Mouse (Mus musculus) cortical plate, adult 2 months (tissue): ENCODE data around the gene Klhl18. TPM values are rescaled to one million over a fixed set of nuclear protein-coding genes. Genes with fewer than 3 reads are reported as not detected.
A peak's percentile ranks its signal among the peaks of the same experiment; 100 is the strongest.
"Not testable (repeated sequence)": the region's sequence is repeated elsewhere in the genome, so short reads cannot be mapped to it uniquely, and the experiment has no call there.

Experiments
- H3K27ac ChIP-seq: fragments of 200-500 bp; 2 replicates; pipeline ENCODE4 v1.5.1; 2012; ENCODE audit warnings: low read length, control low read depth, inconsistent platforms; ENCODE audit not compliant: insufficient read depth
- H3K4me1 ChIP-seq: fragments of 200-500 bp; 2 replicates; pipeline ENCODE4 v1.6.1; 2011; ENCODE audit warnings: low read length; ENCODE audit not compliant: control insufficient read depth, insufficient read depth
- H3K4me3 ChIP-seq: fragments of 200-500 bp; 2 replicates; pipeline ENCODE4 v1.5.1; 2011; ENCODE audit warnings: mild to moderate bottlenecking, low read length, control low read depth; ENCODE audit not compliant: insufficient read depth
- CTCF ChIP-seq: fragments of 200-500 bp; IDR thresholded peaks from 2 replicates; pipeline ENCODE4 v1.5.1; 2011; ENCODE audit warnings: mild to moderate bottlenecking, control low read depth, low read length; ENCODE audit not compliant: insufficient read depth; ENCODE audit errors: extremely low read depth
- POLR2A ChIP-seq: fragments of 200-500 bp; IDR thresholded peaks from 2 replicates; pipeline ENCODE4 v1.6.1; 2011; ENCODE audit warnings: mild to moderate bottlenecking, low read length, control low read depth; ENCODE audit not compliant: insufficient read depth; ENCODE audit errors: extremely low read depth
- polyA plus RNA-seq: library from polyadenylated mRNA; depleted of rRNA; stranded (reverse); fragments of >200 nt; gene quantifications from 2 replicates; pipeline ENCODE4 v1.2.3, GENCODE M21; 2012

Gene Klhl18
- polyA plus RNA-seq, 1 experiment, result 28.8 TPM

DNA sequence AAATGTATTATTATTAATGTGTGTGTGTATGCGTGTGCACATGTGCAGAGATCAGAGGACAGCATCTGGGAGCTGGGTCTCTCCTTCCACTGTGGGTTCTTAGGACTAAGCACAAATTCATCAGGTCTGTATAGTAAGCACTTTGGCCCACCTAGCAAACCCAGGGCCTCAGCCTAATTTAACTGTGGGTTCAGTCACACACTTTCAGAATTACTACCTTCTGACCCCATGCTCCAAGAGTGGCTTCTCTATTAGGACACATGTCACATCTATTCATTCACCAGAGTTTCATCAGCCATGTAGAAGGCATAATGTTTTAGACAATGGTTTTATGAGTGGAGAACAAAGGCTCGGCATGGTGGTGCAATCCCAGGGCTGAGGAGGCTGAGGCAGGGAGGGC, 43.4 kb downstream of the Klhl18 start:
- Histone ChIP-seq H3K4me3 (no peak overlapping the region), H3K4me1 (peaks cover 3% of the 10 kb centered on the region; the same call in 1 of the 2 replicates), H3K27ac (no peak overlapping the region)
- TF ChIP-seq CTCF (no peak), POLR2A (no peak)

GRCm38 (mm10) chr9:110431241-110431640, 45.3 kb downstream of the Klhl18 start:
- no peak for TF ChIP-seq POLR2A
- TF ChIP-seq CTCF, result no peak
- Histone ChIP-seq H3K4me3 (no peak overlapping the region), H3K27ac (no peak overlapping the region), H3K4me1 (peaks cover 3% of the 10 kb centered on the region; the same call in 1 of the 2 replicates)

GRCm38 (mm10) chr9:110419511-110420112, 56.9 kb downstream of the Klhl18 start, which contains the start of gene Ngp:
Gene Ngp (plus strand): TSS chr9:110419747.
- H3K27ac ChIP-seq, result no peak within 1 kb of the TSS

DNA sequence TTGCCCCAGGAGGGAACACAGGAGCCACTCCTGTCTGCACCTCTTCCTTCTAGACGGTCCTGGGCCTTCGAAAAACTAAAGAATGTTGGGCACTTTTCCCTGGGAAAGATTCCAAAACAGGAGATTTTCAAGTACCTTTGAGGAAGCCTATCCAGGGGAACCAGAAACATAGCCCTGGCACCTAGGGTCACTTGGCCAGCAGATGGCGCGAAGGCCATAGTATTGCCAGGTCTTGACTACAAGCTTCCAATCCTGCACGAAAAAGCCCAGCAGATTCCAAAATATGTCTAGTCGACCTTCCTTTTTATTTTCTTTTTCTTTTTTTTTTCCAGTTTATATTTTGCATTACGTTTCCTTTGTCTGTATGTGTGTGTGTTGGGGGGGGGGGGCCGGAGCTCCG, 62.7 kb downstream of the Klhl18 start:
- Histone ChIP-seq H3K4me1 (no peaks in the 10 kb centered on the region), H3K4me3 (no peak overlapping the region), H3K27ac (no peak overlapping the region)
- TF ChIP-seq POLR2A (no peak), CTCF (peak; percentile 46)

More at GRCm38 (mm10) chr9:110419511-110420112, 56.9 kb downstream of the Klhl18 start, which contains the start of gene Ngp:
- Histone ChIP-seq H3K4me1 (no peaks in the 10 kb centered on the region), H3K4me3 (no peak within 1 kb of the TSS)
- TF ChIP-seq CTCF, result no peak
- no peak for TF ChIP-seq POLR2A

- TF ChIP-seq CTCF (no peak), POLR2A (no peak)
- Histone ChIP-seq H3K4me1 (no peaks in the 10 kb centered on the region), H3K4me3 (no peak overlapping the region), H3K27ac (no peak overlapping the region)
Observed at GRCm38 (mm10) chr9:110412926-110413325, 63.6 kb downstream of the Klhl18 start.

- Histone ChIP-seq H3K27ac (no peak overlapping the region), H3K4me3 (no peak overlapping the region), H3K4me1 (no peaks in the 10 kb centered on the region)
- TF ChIP-seq POLR2A, result no peak
- peak; percentile 97 for TF ChIP-seq CTCF
Observed at GRCm38 (mm10) chr9:110410908-110411887, 65.3 kb downstream of the Klhl18 start.

- TF ChIP-seq CTCF, result no peak
- peak; percentile 81 for TF ChIP-seq POLR2A
- peak within 1 kb of the TSS; percentile 49 for H3K27ac ChIP-seq
- no peaks in the 10 kb centered on the region for H3K4me1 ChIP-seq
- peak within 1 kb of the TSS; percentile 66 for H3K4me3 ChIP-seq
Observed at GRCm38 (mm10) chr9:110408099-110408773, 68.3 kb downstream of the Klhl18 start, which contains the start of gene Ptpn23. Gene Ptpn23 (minus strand): TSS chr9:110408213.

DNA sequence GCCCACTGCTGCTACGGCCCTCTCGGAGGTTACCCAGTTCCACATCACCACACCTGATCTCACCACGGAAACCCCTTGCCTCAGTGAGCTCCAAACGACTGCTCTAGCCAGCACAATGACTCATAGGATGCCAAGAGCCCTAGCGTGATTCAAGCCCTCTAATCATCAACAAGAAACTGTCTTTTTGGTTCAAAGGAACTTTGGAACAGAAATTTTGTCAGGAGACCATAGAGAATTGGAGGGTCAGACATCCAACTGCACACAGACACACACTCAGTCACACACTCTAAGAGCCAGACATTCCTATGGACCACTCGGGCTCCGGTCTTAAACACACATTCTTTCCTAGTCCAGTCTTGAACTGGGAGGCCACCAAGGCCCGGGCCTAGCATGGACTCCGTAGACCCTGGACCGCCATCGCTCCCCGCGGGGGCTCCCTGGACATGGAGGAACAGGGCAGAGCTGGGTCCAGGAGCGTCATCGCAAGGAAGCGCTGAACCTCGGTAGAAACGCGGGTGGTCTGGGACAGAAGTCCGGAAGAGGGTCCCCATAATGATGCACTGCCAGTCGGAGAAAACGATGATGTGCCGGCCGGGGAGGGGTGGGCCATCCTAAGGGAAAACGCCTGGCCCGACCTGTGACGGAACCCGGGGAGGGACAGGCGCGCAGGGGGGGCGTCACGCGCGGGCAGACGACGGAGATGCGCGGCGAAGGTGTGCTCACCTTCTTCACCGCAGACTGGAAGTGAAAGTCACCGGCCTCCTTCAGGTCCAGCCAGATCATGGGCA, 69.0 kb downstream of the Klhl18 start:
- H3K27ac ChIP-seq, result 0 out of 2 replicates have a peak overlapping the region, but pooled peaks have one; percentile 18
- H3K4me1 ChIP-seq, result no peaks in the 10 kb centered on the region
- TF ChIP-seq POLR2A (no peak), CTCF (no peak)

DNA sequence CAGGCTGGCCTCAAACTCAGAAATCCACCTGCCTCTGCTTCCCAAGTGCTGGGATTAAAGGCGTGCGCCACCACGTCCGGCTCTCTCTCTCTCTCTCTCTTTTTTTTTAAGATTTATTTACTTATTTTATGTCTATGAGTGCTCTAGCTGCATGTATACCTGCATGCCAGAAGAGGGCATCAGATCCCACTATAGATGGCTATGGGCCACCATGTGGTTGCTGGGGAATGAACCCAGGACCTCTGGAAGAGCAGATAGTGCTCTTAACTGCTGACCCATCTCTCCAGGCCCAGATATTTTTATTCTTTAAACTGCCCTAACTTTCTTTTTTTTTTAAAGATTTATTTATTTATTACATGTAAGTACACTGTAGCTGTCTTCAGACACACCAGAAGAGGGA, 73.3 kb downstream of the Klhl18 start:
- H3K4me1 ChIP-seq, H3K4me3 ChIP-seq, H3K27ac ChIP-seq: not testable (repeated sequence)

More for the DNA sequence above, 69.0 kb downstream of the Klhl18 start:
- peak overlapping the region; percentile 66 for H3K4me3 ChIP-seq
